Mouse (Mus musculus) midbrain, postnatal 0 days (tissue): Measurements from ENCODE around the gene Auh. TPM values are rescaled to one million over a fixed set of nuclear protein-coding genes. Genes with fewer than 3 reads are reported as not detected.

Source experiments
- ATAC-seq: fragments of 200-750 bp; cut with Nextera tagmentation; 2 replicates; pipeline ENCODE4 v1.8.0; 2017; ENCODE audit warnings: moderate number of reproducible peaks, mild to moderate bottlenecking, moderate TSS enrichment, moderate library complexity; ENCODE audit not compliant: low FRiP score
- DNase-seq: peaks from one replicate; pipeline ENCODE4 v3.0.0-alpha.2; 2015; ENCODE audit warnings: low spot score
- H3K27ac ChIP-seq: fragments of 300-500 bp; sonication (generic); 2 replicates; pipeline ENCODE4 v1.5.1; 2014; ENCODE audit warnings: low read depth, mild to moderate bottlenecking, low read length, mixed read lengths
- H3K27me3 ChIP-seq: fragments of 300-500 bp; sonication (generic); 2 replicates; pipeline ENCODE4 v1.6.1; 2014; ENCODE audit warnings: low read length, control low read depth, mixed read lengths; ENCODE audit not compliant: insufficient read depth
- H3K36me3 ChIP-seq: fragments of 300-500 bp; sonication (generic); 2 replicates; pipeline ENCODE4 v1.6.1; 2014; ENCODE audit warnings: low read length, control low read depth, mixed read lengths; ENCODE audit not compliant: insufficient read depth
- H3K4me1 ChIP-seq: fragments of 300-500 bp; sonication (generic); 2 replicates; pipeline ENCODE4 v1.6.1; 2014; ENCODE audit warnings: mild to moderate bottlenecking, control low read depth, antibody characterized with exemption, low read length, mixed read lengths; ENCODE audit not compliant: insufficient read depth
- H3K4me2 ChIP-seq: fragments of 300-500 bp; sonication (generic); 2 replicates; pipeline ENCODE4 v1.6.1; 2014; ENCODE audit warnings: low read depth, mild to moderate bottlenecking, low read length, mixed read lengths; ENCODE audit not compliant: poor library complexity, severe bottlenecking
- H3K4me3 ChIP-seq: fragments of 300-500 bp; sonication (generic); 2 replicates; pipeline ENCODE4 v1.5.1; 2014; ENCODE audit warnings: low read depth, mild to moderate bottlenecking, low read length, moderate library complexity
- H3K9ac ChIP-seq: fragments of 300-500 bp; sonication (generic); replicated peaks from 2 replicates; pipeline ENCODE4 v1.6.1; 2014; ENCODE audit warnings: mild to moderate bottlenecking, low read length, moderate library complexity, mixed read lengths; ENCODE audit not compliant: poor library complexity, severe bottlenecking
- H3K9me3 ChIP-seq: fragments of 300-500 bp; sonication (generic); 2 replicates; pipeline ENCODE4 v1.6.1; 2016; ENCODE audit warnings: low read length, control low read depth
- CTCF ChIP-seq: IDR thresholded peaks from 2 replicates; pipeline ENCODE4 v1.5.1; 2016; ENCODE audit warnings: antibody characterized with exemption, mild to moderate bottlenecking
- WGBS: fragments of 180-500 bp; shearing (Covaris S2); extraction: QIAGEN DNeasy Blood & Tissue Kit; methylation state at CpG from one replicate; pipeline ENCODE4 v1.1.7; 2014; 5-methylcytosine and 5-hydroxymethylcytosine counted together
- polyA plus RNA-seq: library from polyadenylated mRNA; unstranded; fragments of >200 nt; fragmentation: Nextera tagmentation; extraction: Ambion mirVana; gene quantifications from 2 replicates; pipeline ENCODE4 v1.2.1, GENCODE M21; 2015
- total RNA-seq: library from RNA; depleted of rRNA; stranded (reverse); fragments of >200 nt; gene quantifications from 2 replicates; pipeline ENCODE4 v1.2.3, GENCODE M21; 2014

Auh gene
- total and polyA plus RNA-seq, 2 experiments from 2014 or later = 53.9 to 55.9 TPM

DNA sequence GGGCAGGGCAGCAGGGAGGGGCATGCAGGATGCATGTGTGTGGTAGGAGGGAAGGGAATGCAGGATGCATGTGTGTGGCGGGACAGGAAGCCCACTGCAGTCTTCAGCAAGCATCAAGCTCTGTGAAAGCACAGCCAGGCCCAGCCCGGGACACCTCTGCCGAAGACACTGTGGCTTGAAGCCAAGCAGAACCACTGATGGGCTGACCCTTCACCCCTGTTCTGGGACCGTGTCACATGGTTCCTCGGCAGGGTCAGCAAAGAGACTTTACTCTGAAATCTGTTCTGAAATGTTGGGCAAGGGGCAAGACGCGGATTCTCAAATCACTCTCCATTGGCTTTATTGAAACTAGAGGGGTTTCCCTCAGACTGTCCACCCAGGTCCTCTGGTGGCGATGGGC is 94.9 kb downstream of the Auh start:
- H3K36me3 ChIP-seq = peaks cover 15% of the 10 kb centered on the region; the same call in 1 of the 2 replicates
- no peaks in the 10 kb centered on the region for H3K4me1 ChIP-seq
- WGBS = 86% methylated on average over 8 of the region's 8 CpGs
- H3K9me3 ChIP-seq = no peaks in the 10 kb centered on the region
- TF ChIP-seq CTCF = no peak
- no peak for ATAC-seq
- no peak overlapping the region for H3K27ac ChIP-seq
- no peak overlapping the region for H3K9ac ChIP-seq
- no peaks in the 10 kb centered on the region for H3K27me3 ChIP-seq
- H3K4me3 ChIP-seq = no peak overlapping the region
- no peak for DNase-seq
- no peak overlapping the region for H3K4me2 ChIP-seq

DNA sequence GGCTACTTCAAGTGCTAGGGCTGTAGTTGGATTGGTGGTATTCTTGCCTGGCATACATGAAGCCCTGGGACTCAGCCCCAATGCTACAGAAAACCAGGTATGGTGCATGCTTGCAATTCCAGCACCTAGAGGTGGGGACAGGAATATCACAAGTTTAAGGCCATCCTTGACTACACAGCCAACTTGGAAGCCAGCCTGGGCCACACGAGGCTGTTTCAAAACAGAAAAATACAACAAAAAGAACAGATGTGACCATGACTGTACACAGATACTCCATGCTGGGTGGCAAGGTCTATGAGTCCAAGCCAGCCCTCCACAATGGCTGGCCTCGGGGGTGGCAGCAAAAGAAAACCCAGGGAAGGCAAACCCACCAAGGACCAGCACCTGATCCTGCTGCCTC is 95.7 kb downstream of the Auh start:
- H3K9ac ChIP-seq = no peak overlapping the region
- no peak overlapping the region for H3K4me2 ChIP-seq
- ATAC-seq (no peak), DNase-seq (no peak)
- TF ChIP-seq CTCF = no peak
- peaks cover 15% of the 10 kb centered on the region; the same call in 1 of the 2 replicates for H3K36me3 ChIP-seq
- 90% methylated on average over 2 of the region's 2 CpGs for whole genome bisulfite sequencing
- no peaks in the 10 kb centered on the region for H3K27me3 ChIP-seq
- no peak overlapping the region for H3K4me3 ChIP-seq
- H3K27ac ChIP-seq = no peak overlapping the region
- H3K4me1 ChIP-seq = no peaks in the 10 kb centered on the region
- no peaks in the 10 kb centered on the region for H3K9me3 ChIP-seq

DNA sequence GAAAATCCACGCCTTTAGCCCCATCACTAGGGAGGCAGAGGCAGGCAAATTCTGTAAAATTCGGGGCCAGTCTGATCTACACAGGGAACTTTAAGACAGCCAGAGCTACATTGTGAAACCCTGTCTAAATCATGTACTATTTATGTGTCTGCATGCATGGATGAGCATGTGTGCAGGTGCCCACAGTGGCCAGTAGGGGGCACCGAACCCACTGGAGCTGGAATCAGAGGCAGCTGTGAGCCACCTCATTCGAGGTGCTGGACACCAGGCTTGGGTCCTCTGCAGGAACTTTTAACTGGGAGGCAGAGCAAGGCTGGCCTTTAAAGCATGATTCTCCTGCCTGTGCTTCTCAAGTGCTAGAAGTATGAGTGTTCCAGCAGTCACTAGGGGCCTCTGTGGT is 96.3 kb downstream of the Auh start:
- Histone ChIP-seq H3K9ac (no peak overlapping the region), H3K9me3 (no peaks in the 10 kb centered on the region), H3K4me1 (no peaks in the 10 kb centered on the region), H3K36me3 (peaks cover 13% of the 10 kb centered on the region; the same call in 1 of the 2 replicates), H3K27ac (no peak overlapping the region), H3K27me3 (no peaks in the 10 kb centered on the region), H3K4me2 (no peak overlapping the region), H3K4me3 (no peak overlapping the region)
- DNase-seq (no peak), ATAC-seq (no peak)
- TF ChIP-seq CTCF = peak; percentile 55
- WGBS = 76% methylated on average over 4 of the region's 4 CpGs

DNA sequence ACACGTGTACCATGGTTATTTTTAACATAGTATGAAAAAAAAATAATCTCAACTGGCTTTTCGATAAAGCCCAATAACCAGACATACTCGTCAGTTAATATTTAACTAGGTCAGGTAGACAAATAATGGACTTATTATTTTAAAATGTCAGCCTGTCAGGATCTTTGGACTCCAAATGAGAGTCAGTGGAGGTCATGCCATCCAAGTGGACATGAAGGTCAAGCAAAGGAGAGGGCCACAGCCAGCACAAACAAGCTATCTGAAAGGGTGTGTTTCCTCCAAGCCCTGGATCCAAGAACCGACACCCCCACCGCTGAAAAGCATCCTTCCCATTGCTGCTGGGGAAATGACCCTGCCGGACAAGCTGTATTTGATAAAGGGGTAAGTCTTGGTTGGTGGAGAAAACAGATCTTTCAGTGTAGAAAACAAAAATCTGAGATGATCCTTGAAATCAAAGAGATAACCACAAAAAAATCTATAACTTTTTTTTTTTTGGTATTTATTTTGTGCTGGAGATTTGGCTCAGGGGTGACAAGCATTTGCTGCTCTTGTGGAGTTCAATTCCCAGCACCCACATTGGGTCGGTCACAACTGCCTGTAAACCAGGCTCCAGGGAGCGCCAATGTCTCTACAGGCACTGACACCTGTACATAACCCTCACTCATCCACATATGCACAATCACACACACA is 96.9 kb downstream of the Auh start:
- H3K4me2 ChIP-seq = no peak overlapping the region
- H3K9me3 ChIP-seq = no peaks in the 10 kb centered on the region
- no peak overlapping the region for H3K4me3 ChIP-seq
- H3K9ac ChIP-seq = no peak overlapping the region
- no peak overlapping the region for H3K27ac ChIP-seq
- H3K4me1 ChIP-seq = no peaks in the 10 kb centered on the region
- WGBS = 93% methylated on average over 8 of the region's 8 CpGs
- peaks cover 8% of the 10 kb centered on the region; the same call in 1 of the 2 replicates for H3K36me3 ChIP-seq
- no peak for TF ChIP-seq CTCF
- DNase-seq (no peak), ATAC-seq (no peak)
- no peaks in the 10 kb centered on the region for H3K27me3 ChIP-seq

DNA sequence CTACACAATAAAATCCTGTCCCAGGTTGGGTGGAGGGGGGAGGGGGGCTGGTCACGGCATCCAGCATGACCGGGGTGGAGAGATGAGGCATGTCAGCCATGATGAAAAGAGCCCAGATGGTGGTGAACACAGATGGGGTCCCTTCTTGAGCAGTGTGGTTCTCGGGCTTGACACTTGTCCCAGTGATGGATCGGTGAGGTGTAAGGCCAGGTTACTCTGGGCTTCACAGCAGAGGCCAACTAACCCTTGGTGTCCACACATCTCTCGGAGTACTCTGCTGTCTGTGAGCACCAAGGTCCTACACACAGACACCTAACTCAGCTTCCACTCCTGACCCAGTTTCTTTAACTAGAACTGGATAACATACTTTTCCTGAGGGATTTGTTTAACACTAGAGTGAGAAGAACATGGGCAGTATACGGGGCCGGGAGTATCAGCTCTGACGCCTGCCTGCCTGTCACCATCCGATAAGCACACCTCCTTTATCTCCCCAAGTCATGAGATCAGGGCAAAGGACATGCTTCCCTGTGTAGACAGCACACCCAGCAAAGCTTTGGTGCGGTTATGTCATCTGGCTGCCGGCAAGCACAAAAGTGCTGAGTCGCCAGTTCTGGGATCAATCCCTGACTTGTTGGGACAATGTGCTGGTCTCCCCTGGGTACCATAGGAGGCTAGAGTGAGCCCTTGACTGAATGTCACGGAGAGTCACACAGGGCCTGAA is 98.3 kb downstream of the Auh start:
- Histone ChIP-seq H3K4me1 (no peaks in the 10 kb centered on the region), H3K4me3 (no peak overlapping the region), H3K27me3 (no peaks in the 10 kb centered on the region), H3K27ac (no peak overlapping the region), H3K9ac (no peak overlapping the region), H3K9me3 (no peaks in the 10 kb centered on the region), H3K36me3 (no peaks in the 10 kb centered on the region; the same call in 1 of the 2 replicates), H3K4me2 (no peak overlapping the region)
- no peak for DNase-seq
- WGBS = 92% methylated on average over 13 of the region's 13 CpGs
- ATAC-seq = no peak
- TF ChIP-seq CTCF = no peak

DNA sequence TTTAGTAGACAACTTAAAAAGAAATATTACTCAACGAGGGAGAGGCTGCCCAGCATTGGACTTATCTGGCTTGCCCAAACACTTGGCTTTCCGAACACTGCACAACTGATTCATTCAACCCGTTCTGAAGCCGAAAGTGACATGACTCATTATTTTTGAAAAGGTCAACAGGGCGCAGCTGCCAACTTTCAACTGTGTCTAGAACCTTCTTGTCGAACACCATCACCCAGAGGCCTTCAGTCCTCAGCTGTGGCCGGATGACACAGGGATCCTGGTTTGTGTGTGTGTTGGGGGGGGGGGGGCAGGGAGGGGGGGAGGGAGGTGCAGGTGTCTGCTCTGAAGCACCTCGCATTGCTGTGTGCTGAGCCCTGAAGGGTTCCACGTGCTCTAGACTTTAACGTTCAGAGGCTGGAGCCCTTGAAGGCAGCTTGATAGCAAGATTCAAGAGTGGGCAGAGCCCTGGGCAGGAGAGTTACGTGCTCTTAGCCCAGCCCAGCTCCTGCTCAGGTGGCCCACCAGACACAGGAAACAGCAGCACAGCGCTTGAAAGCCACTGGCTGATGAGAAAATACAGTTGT is 100.4 kb downstream of the Auh start:
- H3K9ac ChIP-seq = no peak overlapping the region
- DNase-seq = no peak
- 87% methylated on average over 12 of the region's 12 CpGs for WGBS
- no peaks in the 10 kb centered on the region for H3K4me1 ChIP-seq
- H3K4me3 ChIP-seq = no peak overlapping the region
- no peaks in the 10 kb centered on the region for H3K9me3 ChIP-seq
- H3K27me3 ChIP-seq = 0 out of 2 replicates have a peak, but pooled peaks cover 2% of the 10 kb centered on the region
- no peak overlapping the region for H3K27ac ChIP-seq
- TF ChIP-seq CTCF = no peak
- no peaks in the 10 kb centered on the region for H3K36me3 ChIP-seq
- no peak overlapping the region for H3K4me2 ChIP-seq
- no peak for ATAC-seq
